Mouse (Mus musculus): ENCODE measurements around the gene Racgap1. TPM values are rescaled to one million over a fixed set of nuclear protein-coding genes. Genes with fewer than 3 reads are reported as not detected.

The Racgap1 gene
- polyA plus RNA-seq, 1 experiment from 2014 or later, result 113 TPM

DNA sequence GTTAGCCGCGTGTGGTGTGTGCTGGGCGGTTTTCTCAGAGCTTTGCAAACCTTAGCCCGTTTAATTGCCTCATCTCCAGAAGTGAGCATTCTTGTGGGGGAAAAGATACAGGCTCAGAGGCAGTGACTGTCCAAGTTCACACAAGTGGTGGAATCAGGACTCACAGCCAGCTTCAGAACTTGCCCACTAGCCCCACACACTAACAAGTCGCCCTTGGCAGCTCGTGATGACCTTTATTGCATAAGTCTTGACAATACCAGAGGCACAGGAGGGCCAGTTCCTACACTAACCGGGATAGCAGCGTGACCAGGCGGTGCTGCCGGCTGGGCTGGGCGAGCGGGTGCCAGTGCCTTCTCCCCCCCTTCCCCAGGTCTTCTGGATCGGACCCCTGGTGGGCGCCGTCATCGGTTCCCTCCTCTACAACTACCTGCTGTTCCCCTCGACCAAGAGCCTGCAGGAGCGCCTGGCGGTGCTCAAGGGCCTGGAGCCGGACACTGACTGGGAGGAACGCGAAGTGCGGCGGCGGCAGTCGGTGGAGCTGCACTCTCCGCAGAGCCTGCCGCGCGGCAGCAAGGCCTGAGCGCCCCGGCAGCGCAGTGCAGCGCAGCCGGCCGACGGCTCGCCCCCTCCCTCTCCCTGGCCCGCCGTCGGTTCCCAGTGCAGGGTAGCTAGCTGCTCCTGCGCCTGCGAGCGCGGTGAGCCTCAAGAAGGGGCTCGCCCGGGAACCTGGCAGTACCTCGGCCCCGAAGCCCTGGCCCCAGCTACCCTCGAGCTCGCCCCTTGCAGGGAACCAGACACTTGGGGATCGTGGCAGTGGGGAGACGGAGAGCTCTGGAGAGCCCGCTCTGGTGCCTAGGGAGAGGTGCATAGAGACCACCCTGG lies 67.8 kb downstream of the Racgap1 start:
- ATAC-seq (ENCODE audit: low FRiP score, low TSS enrichment), result peak; percentile 50
- peak overlapping the region; percentile 29 for H3K4me3 ChIP-seq (ENCODE audit: low read length)
- H3K27ac ChIP-seq (ENCODE audit: low read depth, low read length), result no peak overlapping the region

GRCm38 (mm10) chr15:99578802-99579485 lies 72.5 kb downstream of the Racgap1 start, which contains the start of gene Aqp2:
TSS of gene Aqp2 (plus strand) at chr15:99579055.
- ATAC-seq (ENCODE audit: low FRiP score, low TSS enrichment), result no peak
- H3K36me3 ChIP-seq (ENCODE audit: control insufficient read depth, insufficient read depth, low read length), result no peaks in the 10 kb centered on the region
- H3K9me3 ChIP-seq (ENCODE audit: control insufficient read depth, low read length), result no peaks in the 10 kb centered on the region
- H3K4me2 ChIP-seq (replicated peaks; ENCODE audit: low read depth, low read length), result no peak within 1 kb of the TSS
- no peak within 1 kb of the TSS for H3K9ac ChIP-seq (ENCODE audit: low read depth, low read length)
- no peak within 1 kb of the TSS for H3K4me3 ChIP-seq (ENCODE audit: low read length)
- peaks cover 29% of the 10 kb centered on the region for H3K27me3 ChIP-seq (ENCODE audit: control insufficient read depth, insufficient read depth, low read length)
- peaks cover 5% of the 10 kb centered on the region for H3K4me1 ChIP-seq (ENCODE audit: control insufficient read depth, insufficient read depth, low read length)
- H3K27ac ChIP-seq (ENCODE audit: low read depth, low read length), result no peak within 1 kb of the TSS
- 81% methylated on average over 26 of the region's 26 CpGs for WGBS

More for the DNA sequence above, 67.8 kb downstream of the Racgap1 start:
- H3K36me3 ChIP-seq (ENCODE audit: control insufficient read depth, insufficient read depth, low read length), result no peaks in the 10 kb centered on the region
- peak overlapping the region; percentile 31; the same call in 1 of the 2 replicates for H3K9ac ChIP-seq (ENCODE audit: low read depth, low read length)
- WGBS, result 3% methylated on average over 52 of the region's 54 CpGs
- H3K4me1 ChIP-seq (ENCODE audit: control insufficient read depth, insufficient read depth, low read length), result peaks cover 17% of the 10 kb centered on the region
- peaks cover 73% of the 10 kb centered on the region for H3K27me3 ChIP-seq (ENCODE audit: control insufficient read depth, insufficient read depth, low read length)
- H3K4me2 ChIP-seq (replicated peaks; ENCODE audit: low read depth, low read length), result peak overlapping the region; percentile 36
- no peaks in the 10 kb centered on the region for H3K9me3 ChIP-seq (ENCODE audit: control insufficient read depth, low read length)

Other genes starting within 250 kb of the Racgap1 start
- gene Nckap5l, start 193.9 kb downstream of the Racgap1 start, polyA plus RNA-seq (2014; fragmentation: Nextera tagmentation; extraction: Ambion mirVana), result 9.3 and 11.8 TPM in 2 replicates
- 13.2 and 16.9 TPM in 2 replicates for gene Bcdin3d, start 176.9 kb downstream of the Racgap1 start, polyA plus RNA-seq (2014; fragmentation: Nextera tagmentation; extraction: Ambion mirVana)
- gene Faim2, start 123.5 kb downstream of the Racgap1 start, polyA plus RNA-seq (2014; fragmentation: Nextera tagmentation; extraction: Ambion mirVana), result not detected in 2 replicates
- 3.7 and 5.4 TPM in 2 replicates for gene Aqp2, start 72.6 kb downstream of the Racgap1 start, polyA plus RNA-seq (2014; fragmentation: Nextera tagmentation; extraction: Ambion mirVana)
- gene Aqp5, start 60.9 kb downstream of the Racgap1 start, polyA plus RNA-seq (2014; fragmentation: Nextera tagmentation; extraction: Ambion mirVana), result 0.16 and 0.27 TPM in 2 replicates
- gene Aqp6, start 50.3 kb downstream of the Racgap1 start, polyA plus RNA-seq (2014; fragmentation: Nextera tagmentation; extraction: Ambion mirVana), result not detected in 2 replicates
- gene Asic1, start 18.7 kb upstream of the Racgap1 start, polyA plus RNA-seq (2014; fragmentation: Nextera tagmentation; extraction: Ambion mirVana), result 0.88 and 0.90 TPM in 2 replicates
- 54.3 and 74.2 TPM in 2 replicates for gene Smarcd1, start 50.5 kb upstream of the Racgap1 start, polyA plus RNA-seq (2014; fragmentation: Nextera tagmentation; extraction: Ambion mirVana)
- gene Gm17349, start 53.8 kb upstream of the Racgap1 start, polyA plus RNA-seq (2014; fragmentation: Nextera tagmentation; extraction: Ambion mirVana), result not detected in 2 replicates
- gene Gpd1, start 65.9 kb upstream of the Racgap1 start, polyA plus RNA-seq (2014; fragmentation: Nextera tagmentation; extraction: Ambion mirVana), result 2.0 and 3.1 TPM in 2 replicates
- 184 and 218 TPM in 2 replicates for gene Cox14, start 74.0 kb upstream of the Racgap1 start, polyA plus RNA-seq (2014; fragmentation: Nextera tagmentation; extraction: Ambion mirVana)
- gene Cers5, start 121.2 kb upstream of the Racgap1 start, polyA plus RNA-seq (2014; fragmentation: Nextera tagmentation; extraction: Ambion mirVana), result 74.9 and 87.7 TPM in 2 replicates
- 23.4 and 43.5 TPM in 2 replicates for gene Lima1, start 223.8 kb upstream of the Racgap1 start, polyA plus RNA-seq (2014; fragmentation: Nextera tagmentation; extraction: Ambion mirVana)